14 mouse cellular contexts compared by ENCODE assay signal in the genomic region with DNA sequence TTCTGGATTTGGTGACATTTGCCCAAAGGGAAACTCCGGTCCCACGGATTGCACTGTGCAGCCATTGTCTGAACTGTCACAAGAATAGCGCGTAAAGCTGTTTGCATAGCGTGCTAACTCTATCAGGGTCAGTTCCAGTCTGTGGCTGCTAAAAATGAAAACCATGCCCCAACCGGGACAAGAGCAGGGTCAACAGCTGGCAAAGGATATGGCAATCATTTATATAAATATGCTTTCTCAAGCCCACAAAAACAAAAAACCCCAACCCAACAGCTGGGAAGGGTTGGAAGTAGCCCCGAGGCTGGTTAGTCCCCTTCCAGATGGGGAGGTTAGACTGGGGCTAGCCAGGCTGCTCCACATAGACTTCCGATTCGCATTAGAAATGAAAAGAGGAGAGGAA.
A peak's percentile ranks its signal among the peaks of the same experiment; 100 is the strongest.
DNase-seq lines count a peak whose midpoint lies in the region; ATAC-seq and TF ChIP-seq lines count a peak whose summit lies in the region.
"Had no signal": no experiment of that assay in that cellular context is flagged by ENCODE, and none has a peak within 500 bp of the region (broad histone marks: within the 10 kb centered on the region; RNA-seq: fewer than 3 reads in every experiment).

No protein-coding gene starts in this region.

- H3K9ac ChIP-seq in heart, postnatal 0 days (replicated peaks; ENCODE audit: low read depth, low read length), result no peak overlapping the region
- no peak overlapping the region for H3K9ac ChIP-seq in stomach, postnatal 0 days (ENCODE audit: low read length)
- H3K9ac ChIP-seq: forebrain, postnatal 0 days; liver, embryonic 15.5 days; neural tube, embryonic 12.5 days had no signal

- peak overlapping the region; percentile 5; the same call in 1 of the 2 replicates for H3K4me2 ChIP-seq in heart, postnatal 0 days (ENCODE audit: low read depth, low read length)
- H3K4me2 ChIP-seq in stomach, postnatal 0 days (replicated peaks; ENCODE audit: low read depth), result peak overlapping the region; percentile 39
- H3K4me2 ChIP-seq: liver, embryonic 15.5 days; neural tube, embryonic 12.5 days had no signal

- intact Hi-C loops in heart, postnatal 10 days (cut with DNase I), result no loop called here

- H3K4me1 ChIP-seq in heart, postnatal 0 days (ENCODE audit: control insufficient read depth, insufficient read depth), result no peaks in the 10 kb centered on the region
- H3K4me1 ChIP-seq in limb, embryonic 10.5 days, result peaks cover 55% of the 10 kb centered on the region
- peaks cover 6% of the 10 kb centered on the region; the same call in 1 of the 2 replicates for H3K4me1 ChIP-seq in stomach, postnatal 0 days (replicated peaks; ENCODE audit: control insufficient read depth, insufficient read depth)
- H3K4me1 ChIP-seq: neural tube, embryonic 12.5 days had no signal

- H3K36me3 ChIP-seq in heart, postnatal 0 days (replicated peaks; ENCODE audit: control insufficient read depth, insufficient read depth, low read length), result no peaks in the 10 kb centered on the region
- H3K36me3 ChIP-seq in limb, embryonic 10.5 days, result no peaks in the 10 kb centered on the region
- H3K36me3 ChIP-seq in stomach, postnatal 0 days (ENCODE audit: control insufficient read depth, insufficient read depth, low read length), result no peaks in the 10 kb centered on the region
- H3K36me3 ChIP-seq: liver, embryonic 15.5 days; neural tube, embryonic 12.5 days had no signal

- no peak for ATAC-seq in heart, postnatal 0 days (ENCODE audit: insufficient read depth, low read depth)
- ATAC-seq in stomach, postnatal 0 days (ENCODE audit: low FRiP score, low TSS enrichment), result no peak
- ATAC-seq: forebrain, postnatal 0 days had no signal

- no peaks in the 10 kb centered on the region for H3K27me3 ChIP-seq in heart, postnatal 0 days (ENCODE audit: control insufficient read depth, insufficient read depth, low read length)
- peaks cover 27% of the 10 kb centered on the region for H3K27me3 ChIP-seq in limb, embryonic 10.5 days (ENCODE audit: low read depth, poor library complexity, severe bottlenecking)
- H3K27me3 ChIP-seq in stomach, postnatal 0 days (ENCODE audit: control insufficient read depth, insufficient read depth, low read length), result no peaks in the 10 kb centered on the region
- H3K27me3 ChIP-seq: CH12.LX; liver, embryonic 15.5 days; neural tube, embryonic 12.5 days had no signal

- no peaks in the 10 kb centered on the region for H3K9me3 ChIP-seq in heart, postnatal 0 days (replicated peaks; ENCODE audit: control insufficient read depth, low read length)
- no peaks in the 10 kb centered on the region for H3K9me3 ChIP-seq in limb, embryonic 10.5 days (replicated peaks)
- H3K9me3 ChIP-seq in stomach, postnatal 0 days (ENCODE audit: control insufficient read depth, low read length), result no peaks in the 10 kb centered on the region
- H3K9me3 ChIP-seq: liver, embryonic 15.5 days; neural tube, embryonic 12.5 days had no signal

- no peak for TF ChIP-seq CTCF in heart, postnatal 0 days (IDR thresholded peaks at IDR 0.05; ENCODE audit: low read depth)
- TF ChIP-seq CTCF in stomach, postnatal 0 days (IDR thresholded peaks at IDR 0.05; ENCODE audit: low read depth), result no peak

- WGBS in heart, postnatal 0 days, result 43% methylated on average over 9 of the region's 9 CpGs
- 57% methylated on average over 9 of the region's 9 CpGs for WGBS in limb, embryonic 10.5 days
- 27% methylated on average over 9 of the region's 9 CpGs for WGBS in stomach, postnatal 0 days

- no peak for TF ChIP-seq EP300 in heart, postnatal 0 days (IDR thresholded peaks at IDR 0.05; ENCODE audit: low read depth)
- no peak for TF ChIP-seq EP300 in stomach, postnatal 0 days (optimal IDR thresholded peaks at IDR 0.05)

- no peak overlapping the region for H3K27ac ChIP-seq in heart, postnatal 0 days (ENCODE audit: low read depth)
- H3K27ac ChIP-seq in limb, embryonic 10.5 days, result 0 out of 2 replicates have a peak overlapping the region, but pooled peaks have one; percentile 15
- H3K27ac ChIP-seq in stomach, postnatal 0 days (replicated peaks), result peak overlapping the region; percentile 40
- H3K27ac ChIP-seq: liver, embryonic 15.5 days; neural tube, embryonic 12.5 days had no signal

- no peak for DNase-seq in heart, postnatal 0 days (ENCODE audit: low spot score)
- DNase-seq in heart, postnatal 10 days, result no peak
- DNase-seq in retina, postnatal 1 day, result peak; percentile 29
- no peak for DNase-seq in retina, embryonic 14.5 days (ENCODE audit: low spot score)
- DNase-seq in limb, embryonic 10.5 days (ENCODE audit: low spot score), result no peak
- DNase-seq in stomach, postnatal 0 days (ENCODE audit: low spot score), result no peak
- no peak for DNase-seq in frontal cortex, postnatal 10 days (ENCODE audit: low spot score in 2 of 2)
- DNase-seq in right cerebral cortex, postnatal 36 days (ENCODE audit: low spot score in 2 of 2), result no peak
- DNase-seq: cerebellum, postnatal 25 days; forebrain, postnatal 0 days; kidney, adult 9 months had no signal

- no peak overlapping the region for H3K4me3 ChIP-seq in heart, postnatal 0 days (ENCODE audit: low read depth, low read length)
- H3K4me3 ChIP-seq in limb, embryonic 10.5 days, result no peak overlapping the region
- H3K4me3 ChIP-seq in stomach, postnatal 0 days (ENCODE audit: low read depth, low read length), result no peak overlapping the region; the same call in 1 of the 2 replicates
- H3K4me3 ChIP-seq: liver, embryonic 15.5 days; neural tube, embryonic 12.5 days had no signal
